Mouse (Mus musculus): ENCODE measurements around the gene Pmpca. TPM values are rescaled to one million over a fixed set of nuclear protein-coding genes. Genes with fewer than 3 reads are reported as not detected.

Pmpca gene
- polyA plus RNA-seq, 1 experiment from 2014 or later: 41.3 TPM

- Histone ChIP-seq H3K27me3 (ENCODE audit: insufficient read depth, low read length) (no peaks in the 10 kb centered on the region), H3K4me2 (ENCODE audit: low read depth, low read length) (peak overlapping the region; percentile 80), H3K36me3 (replicated peaks; ENCODE audit: insufficient read depth, low read length) (peaks cover 41% of the 10 kb centered on the region), H3K4me1 (ENCODE audit: insufficient read depth) (peaks cover 24% of the 10 kb centered on the region), H3K9ac (replicated peaks) (peak overlapping the region; percentile 27; the same call in 1 of the 2 replicates), H3K27ac (ENCODE audit: low read depth) (no peak overlapping the region), H3K9me3 (ENCODE audit: low read length) (no peaks in the 10 kb centered on the region), H3K4me3 (ENCODE audit: low read depth, low read length) (no peak overlapping the region; the same call in 1 of the 2 replicates)
- DNase-seq: no peak
- no peak for ATAC-seq
- 82% methylated on average over 1 of the region's 1 CpGs for WGBS (ENCODE audit: insufficient replicate concordance)
- TF ChIP-seq CTCF (IDR thresholded peaks at IDR 0.05; ENCODE audit: low read depth) (no peak), EP300 (IDR thresholded peaks at IDR 0.05; ENCODE audit: low read depth) (no peak)
Measured at GRCm38 (mm10) chr2:26442843-26443242, 53.7 kb downstream of the Pmpca start.

- DNase-seq: no peak
- 13% methylated on average over 3 of the region's 3 CpGs for WGBS (ENCODE audit: insufficient replicate concordance)
- H3K9ac ChIP-seq (replicated peaks): peak overlapping the region; percentile 91
- no peak for ATAC-seq
- H3K27ac ChIP-seq (ENCODE audit: low read depth): peak overlapping the region; percentile 94
- H3K4me1 ChIP-seq (ENCODE audit: insufficient read depth): peaks cover 24% of the 10 kb centered on the region
- peaks cover 30% of the 10 kb centered on the region for H3K36me3 ChIP-seq (replicated peaks; ENCODE audit: insufficient read depth, low read length)
- peak overlapping the region; percentile 80 for H3K4me2 ChIP-seq (ENCODE audit: low read depth, low read length)
- H3K27me3 ChIP-seq (ENCODE audit: insufficient read depth, low read length): no peaks in the 10 kb centered on the region
- TF ChIP-seq EP300 (IDR thresholded peaks at IDR 0.05; ENCODE audit: low read depth) (no peak), CTCF (IDR thresholded peaks at IDR 0.05; ENCODE audit: low read depth) (no peak)
- no peaks in the 10 kb centered on the region for H3K9me3 ChIP-seq (ENCODE audit: low read length)
- H3K4me3 ChIP-seq (ENCODE audit: low read depth, low read length): peak overlapping the region; percentile 86
Measured at GRCm38 (mm10) chr2:26443876-26444275, 54.7 kb downstream of the Pmpca start.

GRCm38 (mm10) chr2:26444368-26444767 lies 55.2 kb downstream of the Pmpca start:
- 1% methylated on average over 15 of the region's 15 CpGs for WGBS (ENCODE audit: insufficient replicate concordance)
- ATAC-seq (no peak), DNase-seq (peak; percentile 51)
- Histone ChIP-seq H3K9ac (replicated peaks) (peak overlapping the region; percentile 91), H3K4me3 (ENCODE audit: low read depth, low read length) (peak overlapping the region; percentile 86), H3K27ac (ENCODE audit: low read depth) (peak overlapping the region; percentile 94), H3K27me3 (ENCODE audit: insufficient read depth, low read length) (no peaks in the 10 kb centered on the region), H3K4me2 (ENCODE audit: low read depth, low read length) (peak overlapping the region; percentile 80), H3K36me3 (replicated peaks; ENCODE audit: insufficient read depth, low read length) (peaks cover 25% of the 10 kb centered on the region), H3K9me3 (ENCODE audit: low read length) (no peaks in the 10 kb centered on the region), H3K4me1 (ENCODE audit: insufficient read depth) (peaks cover 24% of the 10 kb centered on the region)
- no peak for TF ChIP-seq EP300 (IDR thresholded peaks at IDR 0.05; ENCODE audit: low read depth)
- TF ChIP-seq CTCF (IDR thresholded peaks at IDR 0.05; ENCODE audit: low read depth): no peak

- 0% methylated on average over 58 of the region's 61 CpGs for WGBS (ENCODE audit: insufficient replicate concordance)
- Histone ChIP-seq H3K27ac (ENCODE audit: low read depth) (peak within 1 kb of the TSS; percentile 97), H3K36me3 (replicated peaks; ENCODE audit: insufficient read depth, low read length) (peaks cover 18% of the 10 kb centered on the region), H3K4me3 (ENCODE audit: low read depth, low read length) (peak within 1 kb of the TSS; percentile 86), H3K27me3 (ENCODE audit: insufficient read depth, low read length) (no peaks in the 10 kb centered on the region), H3K4me1 (ENCODE audit: insufficient read depth) (peaks cover 24% of the 10 kb centered on the region), H3K9ac (replicated peaks) (peak within 1 kb of the TSS; percentile 91), H3K9me3 (ENCODE audit: low read length) (no peaks in the 10 kb centered on the region), H3K4me2 (ENCODE audit: low read depth, low read length) (peak within 1 kb of the TSS; percentile 98)
- TF ChIP-seq EP300 (IDR thresholded peaks at IDR 0.05; ENCODE audit: low read depth): no peak
- TF ChIP-seq CTCF (IDR thresholded peaks at IDR 0.05; ENCODE audit: low read depth): no peak; the same call in 1 of the 2 replicates
- DNase-seq (peak; percentile 100), ATAC-seq (peak; percentile 87)
Measured at GRCm38 (mm10) chr2:26444946-26445665, 56.0 kb downstream of the Pmpca start, which contains the start of gene Sec16a. Gene Sec16a (minus strand): TSS chr2:26445216.

GRCm38 (mm10) chr2:26445666-26446445 lies 56.7 kb downstream of the Pmpca start:
- DNase-seq: peak; percentile 91
- TF ChIP-seq EP300 (IDR thresholded peaks at IDR 0.05; ENCODE audit: low read depth) (no peak), CTCF (IDR thresholded peaks at IDR 0.05; ENCODE audit: low read depth) (peak; percentile 39)
- H3K4me2 ChIP-seq (ENCODE audit: low read depth, low read length): peak overlapping the region; percentile 98
- peak; percentile 82 for ATAC-seq
- H3K9ac ChIP-seq (replicated peaks): peak overlapping the region; percentile 70
- H3K4me1 ChIP-seq (ENCODE audit: insufficient read depth): peaks cover 24% of the 10 kb centered on the region
- no peaks in the 10 kb centered on the region for H3K9me3 ChIP-seq (ENCODE audit: low read length)
- peaks cover 11% of the 10 kb centered on the region for H3K36me3 ChIP-seq (replicated peaks; ENCODE audit: insufficient read depth, low read length)
- WGBS (ENCODE audit: insufficient replicate concordance): under 1% methylated on average over 39 of the region's 44 CpGs
- H3K27me3 ChIP-seq (ENCODE audit: insufficient read depth, low read length): no peaks in the 10 kb centered on the region
- H3K27ac ChIP-seq (ENCODE audit: low read depth): peak overlapping the region; percentile 97
- peak overlapping the region; percentile 86 for H3K4me3 ChIP-seq (ENCODE audit: low read depth, low read length)

GRCm38 (mm10) chr2:26446671-26447070 lies 57.5 kb downstream of the Pmpca start:
- Histone ChIP-seq H3K9me3 (ENCODE audit: low read length) (no peaks in the 10 kb centered on the region), H3K27me3 (ENCODE audit: insufficient read depth, low read length) (no peaks in the 10 kb centered on the region), H3K4me3 (ENCODE audit: low read depth, low read length) (peak overlapping the region; percentile 86), H3K27ac (ENCODE audit: low read depth) (peak overlapping the region; percentile 97), H3K36me3 (replicated peaks; ENCODE audit: insufficient read depth, low read length) (peaks cover 2% of the 10 kb centered on the region), H3K4me1 (ENCODE audit: insufficient read depth) (peaks cover 24% of the 10 kb centered on the region), H3K9ac (replicated peaks) (peak overlapping the region; percentile 70), H3K4me2 (ENCODE audit: low read depth, low read length) (peak overlapping the region; percentile 98)
- DNase-seq: no peak
- 71% methylated on average over 4 of the region's 4 CpGs for WGBS (ENCODE audit: insufficient replicate concordance)
- TF ChIP-seq CTCF (IDR thresholded peaks at IDR 0.05; ENCODE audit: low read depth): no peak
- TF ChIP-seq EP300 (IDR thresholded peaks at IDR 0.05; ENCODE audit: low read depth): no peak
- ATAC-seq: no peak

Other genes with a start within 250 kb of the Pmpca start
- gene Lhx3, start 181.1 kb upstream of the Pmpca start, polyA plus RNA-seq (2015; fragmentation: Nextera tagmentation; extraction: Ambion mirVana): not detected in 2 replicates
- 3.7 and 4.1 TPM in 2 replicates for gene Qsox2, start 151.8 kb upstream of the Pmpca start, polyA plus RNA-seq (2015; fragmentation: Nextera tagmentation; extraction: Ambion mirVana)
- gene Ccdc187, start 94.8 kb upstream of the Pmpca start, polyA plus RNA-seq (2015; fragmentation: Nextera tagmentation; extraction: Ambion mirVana): 0.01 TPM in 1 of 2 replicates, not detected in the other
- 1.9 TPM in 2 replicates for gene Gpsm1, start 73.8 kb upstream of the Pmpca start, polyA plus RNA-seq (2015; fragmentation: Nextera tagmentation; extraction: Ambion mirVana)
- gene Dnlz, start 37.2 kb upstream of the Pmpca start, polyA plus RNA-seq (2015; fragmentation: Nextera tagmentation; extraction: Ambion mirVana): 7.5 and 7.9 TPM in 2 replicates
- gene Card9, start 28.4 kb upstream of the Pmpca start, polyA plus RNA-seq (2015; fragmentation: Nextera tagmentation; extraction: Ambion mirVana): 2.1 and 2.2 TPM in 2 replicates
- gene Snapc4, start 8.7 kb upstream of the Pmpca start, polyA plus RNA-seq (2015; fragmentation: Nextera tagmentation; extraction: Ambion mirVana): 5.0 and 5.5 TPM in 2 replicates
- 28.0 and 29.0 TPM in 2 replicates for gene Entr1, start within 50 bp of the Pmpca start, polyA plus RNA-seq (2015; fragmentation: Nextera tagmentation; extraction: Ambion mirVana)
- gene Inpp5e, start 19.9 kb downstream of the Pmpca start, polyA plus RNA-seq (2015; fragmentation: Nextera tagmentation; extraction: Ambion mirVana): 3.3 and 3.4 TPM in 2 replicates
- gene Sec16a, start 55.9 kb downstream of the Pmpca start, polyA plus RNA-seq (2015; fragmentation: Nextera tagmentation; extraction: Ambion mirVana): 7.8 and 8.0 TPM in 2 replicates
- 2.0 and 2.1 TPM in 2 replicates for gene Notch1, start 127.3 kb downstream of the Pmpca start, polyA plus RNA-seq (2015; fragmentation: Nextera tagmentation; extraction: Ambion mirVana)
- gene Egfl7, start 190.7 kb downstream of the Pmpca start, polyA plus RNA-seq (2015; fragmentation: Nextera tagmentation; extraction: Ambion mirVana): 49.6 and 53.0 TPM in 2 replicates
- gene Gm20532, start 197.3 kb downstream of the Pmpca start, polyA plus RNA-seq (2015; fragmentation: Nextera tagmentation; extraction: Ambion mirVana): not detected in 2 replicates
- 215 and 221 TPM in 2 replicates for gene Agpat2, start 215.1 kb downstream of the Pmpca start, polyA plus RNA-seq (2015; fragmentation: Nextera tagmentation; extraction: Ambion mirVana)
- gene Fam69b, start 239.1 kb downstream of the Pmpca start, polyA plus RNA-seq (2015; fragmentation: Nextera tagmentation; extraction: Ambion mirVana): 0.48 and 0.56 TPM in 2 replicates